Mouse (Mus musculus) heart, adult 2 months (tissue): Measurements from ENCODE around the gene Ccdc60.

Source experiments
- CTCF ChIP-seq: fragments of 200-600 bp; IDR thresholded peaks from 2 replicates; pipeline ENCODE4 v1.8.1; 2022; ENCODE audit warnings: antibody characterized with exemption, mild to moderate bottlenecking, moderate library complexity
- POLR2A ChIP-seq: fragments of 200-500 bp; IDR thresholded peaks from 2 replicates; pipeline ENCODE4 v1.6.1; 2011; ENCODE audit warnings: mild to moderate bottlenecking, low read depth, low read length, control low read depth; ENCODE audit not compliant: insufficient read depth

- TF ChIP-seq CTCF (no peak), POLR2A (no peak)
Observed at GRCm38 (mm10) chr5:116140682-116141081, 148.1 kb downstream of the Ccdc60 start.
